Mouse (Mus musculus): Measurements from ENCODE around the gene Nkx6-1.

- TF ChIP-seq CTCF (IDR thresholded peaks at IDR 0.05; ENCODE audit: low read depth, low read length): no peak
- no peak for TF ChIP-seq TAL1 (conservative IDR thresholded peaks at IDR 0.05; ENCODE audit: low read depth, low read length)
- TF ChIP-seq POLR2AphosphoS5 (IDR thresholded peaks at IDR 0.05; ENCODE audit: insufficient replicate concordance, low read depth, low read length): no peak
Observed at GRCm38 (mm10) chr5:101657698-101658097, 7.1 kb downstream of the Nkx6-1 start.
